Mouse (Mus musculus): Measurements from ENCODE around the gene Ctss. TPM values are rescaled to one million over a fixed set of nuclear protein-coding genes. Genes with fewer than 3 reads are reported as not detected.

Ctss gene
- polyA plus RNA-seq, 1 experiment from 2014 or later = 17.7 TPM

- DNase-seq (ENCODE audit: low spot score) (no peak), ATAC-seq (ENCODE audit: low FRiP score) (no peak)
- Histone ChIP-seq H3K4me3 (replicated peaks; ENCODE audit: low read length) (no peak overlapping the region), H3K27me3 (ENCODE audit: control insufficient read depth, insufficient read depth, low read length) (no peaks in the 10 kb centered on the region), H3K27ac (no peak overlapping the region), H3K9me3 (ENCODE audit: control insufficient read depth, low read length) (no peaks in the 10 kb centered on the region), H3K4me2 (replicated peaks) (no peak overlapping the region), H3K4me1 (replicated peaks; ENCODE audit: control insufficient read depth, insufficient read depth, low read length) (no peaks in the 10 kb centered on the region), H3K36me3 (replicated peaks; ENCODE audit: control insufficient read depth, insufficient read depth) (no peaks in the 10 kb centered on the region), H3K9ac (no peak overlapping the region)
- WGBS = 81% methylated on average over 7 of the region's 7 CpGs
Observed at GRCm38 (mm10) chr3:95542981-95543380, 16.4 kb downstream of the Ctss start.

- no peak overlapping the region for H3K9ac ChIP-seq
- no peaks in the 10 kb centered on the region for H3K9me3 ChIP-seq (ENCODE audit: control insufficient read depth, low read length)
- H3K27ac ChIP-seq = no peak overlapping the region
- no peak for ATAC-seq (ENCODE audit: low FRiP score)
- no peaks in the 10 kb centered on the region for H3K27me3 ChIP-seq (ENCODE audit: control insufficient read depth, insufficient read depth, low read length)
- WGBS = 44% methylated on average over 1 of the region's 1 CpGs
- no peak overlapping the region for H3K4me2 ChIP-seq (replicated peaks)
- no peak for DNase-seq (ENCODE audit: low spot score)
- H3K4me1 ChIP-seq (replicated peaks; ENCODE audit: control insufficient read depth, insufficient read depth, low read length) = no peaks in the 10 kb centered on the region
- no peaks in the 10 kb centered on the region for H3K36me3 ChIP-seq (replicated peaks; ENCODE audit: control insufficient read depth, insufficient read depth)
- H3K4me3 ChIP-seq (replicated peaks; ENCODE audit: low read length) = no peak overlapping the region
Observed at GRCm38 (mm10) chr3:95550176-95550575, 23.6 kb downstream of the Ctss start.

DNA sequence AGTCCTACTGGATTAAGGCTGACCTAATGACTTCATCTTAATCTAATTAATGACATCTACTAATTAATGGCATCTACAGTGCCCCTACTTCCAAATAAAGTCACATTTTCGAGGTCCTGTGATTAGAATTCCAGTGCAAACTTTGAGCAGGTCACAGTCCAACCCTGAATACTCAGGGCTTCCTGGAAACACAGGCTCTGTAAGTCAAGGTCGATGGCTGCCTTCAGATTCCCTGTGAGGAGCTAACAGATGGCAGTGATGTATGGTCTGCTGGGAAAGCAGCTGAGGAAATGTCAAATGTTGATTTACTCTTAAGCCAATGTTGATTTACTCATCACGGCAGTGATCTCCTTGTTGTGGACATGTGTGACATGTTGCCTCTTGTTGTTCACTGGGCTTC is 27.4 kb downstream of the Ctss start:
- no peak overlapping the region for H3K4me3 ChIP-seq (replicated peaks; ENCODE audit: low read length)
- H3K27ac ChIP-seq = no peak overlapping the region
- no peaks in the 10 kb centered on the region for H3K36me3 ChIP-seq (replicated peaks; ENCODE audit: control insufficient read depth, insufficient read depth)
- no peaks in the 10 kb centered on the region for H3K4me1 ChIP-seq (replicated peaks; ENCODE audit: control insufficient read depth, insufficient read depth, low read length)
- H3K27me3 ChIP-seq (ENCODE audit: control insufficient read depth, insufficient read depth, low read length) = no peaks in the 10 kb centered on the region
- no peak overlapping the region for H3K9ac ChIP-seq
- 71% methylated on average over 3 of the region's 3 CpGs for WGBS
- DNase-seq (ENCODE audit: low spot score) (no peak), ATAC-seq (ENCODE audit: low FRiP score) (no peak)
- H3K9me3 ChIP-seq (ENCODE audit: control insufficient read depth, low read length) = no peaks in the 10 kb centered on the region
- no peak overlapping the region for H3K4me2 ChIP-seq (replicated peaks)

GRCm38 (mm10) chr3:95559437-95559836 is 32.9 kb downstream of the Ctss start, which contains the start of gene Hormad1:
TSS of gene Hormad1 (plus strand) at chr3:95559677.
- WGBS = 92% methylated on average over 27 of the region's 27 CpGs
- H3K4me3 ChIP-seq (replicated peaks; ENCODE audit: low read length) = no peak within 1 kb of the TSS
- DNase-seq (ENCODE audit: low spot score) (no peak), ATAC-seq (ENCODE audit: low FRiP score) (no peak)
- H3K27ac ChIP-seq = no peak within 1 kb of the TSS
- H3K36me3 ChIP-seq (replicated peaks; ENCODE audit: control insufficient read depth, insufficient read depth) = no peaks in the 10 kb centered on the region
- H3K9me3 ChIP-seq (ENCODE audit: control insufficient read depth, low read length) = no peaks in the 10 kb centered on the region
- no peak within 1 kb of the TSS for H3K4me2 ChIP-seq (replicated peaks)
- H3K9ac ChIP-seq = no peak within 1 kb of the TSS
- no peaks in the 10 kb centered on the region for H3K27me3 ChIP-seq (ENCODE audit: control insufficient read depth, insufficient read depth, low read length)
- H3K4me1 ChIP-seq (replicated peaks; ENCODE audit: control insufficient read depth, insufficient read depth, low read length) = no peaks in the 10 kb centered on the region

DNA sequence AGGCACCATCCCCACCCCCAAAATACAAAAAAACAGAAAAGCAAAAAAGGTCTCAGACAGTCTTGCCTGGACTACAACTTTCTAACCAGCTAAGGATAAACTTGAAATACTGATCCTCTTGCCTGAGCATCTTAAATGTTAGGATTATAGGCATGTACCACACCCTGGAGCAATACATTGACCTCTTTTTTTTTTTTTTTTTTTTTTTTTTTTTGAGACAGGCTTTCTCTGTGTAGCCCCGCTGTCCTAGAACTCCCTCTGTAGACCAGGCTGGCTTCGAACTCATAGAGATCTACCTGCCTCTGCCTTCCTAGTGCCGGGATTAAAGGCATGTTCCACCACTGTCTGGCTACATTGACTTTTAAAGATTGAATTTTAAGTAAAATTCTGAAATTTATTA is 34.2 kb downstream of the Ctss start:
- Histone ChIP-seq H3K9ac (no peak overlapping the region), H3K36me3 (replicated peaks; ENCODE audit: control insufficient read depth, insufficient read depth) (no peaks in the 10 kb centered on the region), H3K4me3 (replicated peaks; ENCODE audit: low read length) (no peak overlapping the region), H3K27me3 (ENCODE audit: control insufficient read depth, insufficient read depth, low read length) (no peaks in the 10 kb centered on the region), H3K27ac (no peak overlapping the region), H3K4me1 (replicated peaks; ENCODE audit: control insufficient read depth, insufficient read depth, low read length) (no peaks in the 10 kb centered on the region), H3K9me3 (ENCODE audit: control insufficient read depth, low read length) (no peaks in the 10 kb centered on the region), H3K4me2 (replicated peaks) (no peak overlapping the region)
- 96% methylated on average over 3 of the region's 3 CpGs for WGBS
- ATAC-seq (ENCODE audit: low FRiP score) = no peak
- no peak for DNase-seq (ENCODE audit: low spot score)

DNA sequence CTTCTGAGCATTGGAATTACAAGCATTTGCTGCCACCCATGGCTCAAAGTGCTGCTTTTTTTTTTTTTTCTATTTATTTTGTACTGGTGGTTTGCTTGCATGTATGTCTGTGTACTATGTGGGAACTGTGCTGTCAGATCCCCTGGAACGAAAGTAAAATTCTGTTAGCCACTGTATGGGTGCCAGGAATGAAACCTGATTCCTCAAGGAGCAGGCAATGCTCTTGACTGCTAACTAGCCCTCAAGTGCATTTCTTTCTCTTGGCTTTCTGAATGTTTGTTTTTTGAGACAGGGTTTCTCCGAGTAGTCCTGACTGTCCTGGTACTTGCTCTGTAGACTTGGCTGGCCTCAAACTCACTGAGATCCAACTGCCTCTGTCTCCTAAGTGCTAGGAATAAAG is 35.2 kb downstream of the Ctss start:
- ATAC-seq (ENCODE audit: low FRiP score) (no peak), DNase-seq (ENCODE audit: low spot score) (no peak)
- H3K9ac ChIP-seq = no peak overlapping the region
- 75% methylated on average over 2 of the region's 2 CpGs for WGBS
- no peaks in the 10 kb centered on the region for H3K4me1 ChIP-seq (replicated peaks; ENCODE audit: control insufficient read depth, insufficient read depth, low read length)
- no peak overlapping the region for H3K4me2 ChIP-seq (replicated peaks)
- no peaks in the 10 kb centered on the region for H3K9me3 ChIP-seq (ENCODE audit: control insufficient read depth, low read length)
- no peaks in the 10 kb centered on the region for H3K36me3 ChIP-seq (replicated peaks; ENCODE audit: control insufficient read depth, insufficient read depth)
- no peaks in the 10 kb centered on the region for H3K27me3 ChIP-seq (ENCODE audit: control insufficient read depth, insufficient read depth, low read length)
- no peak overlapping the region for H3K27ac ChIP-seq
- no peak overlapping the region for H3K4me3 ChIP-seq (replicated peaks; ENCODE audit: low read length)

DNA sequence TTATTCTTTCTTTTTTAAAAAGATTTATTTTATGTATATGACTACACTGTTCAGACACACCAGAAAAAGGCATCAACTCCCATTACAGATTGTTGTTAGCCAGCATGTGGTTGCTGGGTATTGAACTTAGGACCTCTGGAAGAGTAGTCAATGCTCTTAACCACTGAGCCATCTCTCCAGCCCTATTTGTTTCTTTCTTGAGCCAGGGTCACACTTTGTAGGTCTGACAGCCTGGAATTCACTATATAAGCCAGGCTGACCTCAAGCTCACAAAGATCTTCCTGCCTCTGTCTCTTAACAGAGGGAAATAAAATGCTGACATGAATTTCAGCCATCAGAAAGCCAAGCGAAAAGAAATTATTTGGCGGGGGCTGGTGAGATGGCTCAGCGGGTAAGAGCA is 43.0 kb downstream of the Ctss start:
- no peaks in the 10 kb centered on the region for H3K36me3 ChIP-seq (replicated peaks; ENCODE audit: control insufficient read depth, insufficient read depth)

DNA sequence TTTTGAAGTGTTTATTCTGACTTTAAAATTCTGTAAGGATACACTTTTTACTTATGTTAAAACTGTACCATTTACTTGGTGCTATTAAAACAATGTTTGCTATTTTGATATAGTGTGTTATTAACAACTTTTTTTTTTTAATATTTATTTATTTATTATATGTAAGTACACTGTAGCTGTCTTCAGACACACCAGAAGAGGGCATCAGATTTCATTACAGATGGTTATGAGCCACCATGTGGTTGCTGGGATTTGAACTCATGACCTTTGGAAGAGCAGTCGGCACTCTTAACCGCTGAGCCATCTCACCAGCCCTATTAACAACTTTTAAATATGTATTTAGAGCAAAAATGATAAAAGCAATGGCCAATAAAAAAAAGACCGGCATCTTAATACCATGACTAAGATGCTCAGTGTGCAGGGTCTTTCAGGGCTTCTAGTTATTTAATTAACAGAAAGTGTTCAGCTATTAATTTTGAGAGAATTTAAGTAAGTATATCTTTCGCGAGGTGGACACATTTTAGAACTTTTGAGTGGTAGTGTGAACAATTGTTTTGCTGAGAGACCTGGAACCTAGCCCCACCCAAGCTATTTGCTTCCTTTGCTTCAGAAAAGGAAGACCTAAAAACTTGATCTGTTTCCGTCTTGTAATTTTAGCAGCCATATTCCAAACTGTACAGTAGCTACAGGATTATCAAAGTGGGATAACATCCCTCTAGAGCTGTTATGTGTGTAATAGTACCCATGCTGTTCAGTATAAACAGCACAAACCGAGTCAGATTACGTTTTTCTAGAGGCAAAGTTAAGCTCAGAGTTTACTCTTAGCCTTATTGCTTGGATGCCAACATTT is 61.4 kb downstream of the Ctss start:
- H3K27me3 ChIP-seq (ENCODE audit: control insufficient read depth, insufficient read depth, low read length) = no peaks in the 10 kb centered on the region
- H3K9me3 ChIP-seq (ENCODE audit: control insufficient read depth, low read length) = no peaks in the 10 kb centered on the region
- peaks cover 9% of the 10 kb centered on the region; the same call in 1 of the 2 replicates for H3K4me1 ChIP-seq (replicated peaks; ENCODE audit: control insufficient read depth, insufficient read depth, low read length)
- H3K4me2 ChIP-seq (replicated peaks) = peak overlapping the region; percentile 61
- 52% methylated on average over 8 of the region's 8 CpGs for WGBS
- H3K9ac ChIP-seq = peak overlapping the region; percentile 17; the same call in 1 of the 2 replicates
- ATAC-seq (ENCODE audit: low FRiP score) (no peak), DNase-seq (ENCODE audit: low spot score) (no peak)
- H3K27ac ChIP-seq = peak overlapping the region; percentile 62
- peaks cover 14% of the 10 kb centered on the region for H3K36me3 ChIP-seq (replicated peaks; ENCODE audit: control insufficient read depth, insufficient read depth)
- peak overlapping the region; percentile 26 for H3K4me3 ChIP-seq (replicated peaks; ENCODE audit: low read length)

More for the DNA sequence above, 43.0 kb downstream of the Ctss start:
- DNase-seq (ENCODE audit: low spot score) (no peak), ATAC-seq (ENCODE audit: low FRiP score) (no peak)
- 96% methylated on average over 3 of the region's 3 CpGs for whole genome bisulfite sequencing
- H3K9ac ChIP-seq = no peak overlapping the region
- no peaks in the 10 kb centered on the region for H3K9me3 ChIP-seq (ENCODE audit: control insufficient read depth, low read length)
- no peak overlapping the region for H3K4me2 ChIP-seq (replicated peaks)
- no peak overlapping the region for H3K4me3 ChIP-seq (replicated peaks; ENCODE audit: low read length)
- H3K27me3 ChIP-seq (ENCODE audit: control insufficient read depth, insufficient read depth, low read length) = no peaks in the 10 kb centered on the region
- H3K27ac ChIP-seq = no peak overlapping the region
- no peaks in the 10 kb centered on the region for H3K4me1 ChIP-seq (replicated peaks; ENCODE audit: control insufficient read depth, insufficient read depth, low read length)

DNA sequence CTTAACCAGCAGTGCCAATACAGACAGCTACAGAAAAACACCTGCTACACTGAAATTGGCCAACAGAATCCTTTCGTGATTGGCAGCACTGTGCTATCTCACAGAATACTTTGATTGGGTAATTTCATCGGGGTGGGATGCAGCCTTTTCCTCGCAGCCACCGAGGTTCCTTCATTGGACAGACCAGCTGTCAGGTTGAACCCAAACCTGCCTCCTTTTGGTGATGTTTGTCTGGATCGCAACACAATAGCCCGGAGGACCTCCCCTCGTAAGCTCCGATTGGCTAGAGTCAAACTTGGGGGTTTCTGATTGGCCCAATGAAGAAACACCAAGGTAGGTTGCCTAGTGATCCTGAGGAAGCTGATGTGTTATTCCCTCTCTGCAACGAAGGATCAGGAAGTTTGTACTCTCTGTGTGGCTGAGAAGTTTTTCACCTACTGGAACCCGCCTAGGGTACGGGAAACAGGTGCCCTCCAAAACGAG is 62.1 kb downstream of the Ctss start, which contains the start of gene Golph3l:
Golph3l (plus strand) TSS at position 331 of the 483 bp plus-strand sequence.
- Histone ChIP-seq H3K27ac (peak within 1 kb of the TSS; percentile 62), H3K9ac (peak within 1 kb of the TSS; percentile 63), H3K36me3 (replicated peaks; ENCODE audit: control insufficient read depth, insufficient read depth) (peaks cover 21% of the 10 kb centered on the region), H3K27me3 (ENCODE audit: control insufficient read depth, insufficient read depth, low read length) (no peaks in the 10 kb centered on the region), H3K4me3 (replicated peaks; ENCODE audit: low read length) (peak within 1 kb of the TSS; percentile 63), H3K9me3 (ENCODE audit: control insufficient read depth, low read length) (no peaks in the 10 kb centered on the region), H3K4me2 (replicated peaks) (peak within 1 kb of the TSS; percentile 88), H3K4me1 (replicated peaks; ENCODE audit: control insufficient read depth, insufficient read depth, low read length) (peaks cover 9% of the 10 kb centered on the region; the same call in 1 of the 2 replicates)
- peak; percentile 100 for ATAC-seq (ENCODE audit: low FRiP score)
- under 1% methylated on average over 12 of the region's 12 CpGs for WGBS
- DNase-seq (ENCODE audit: low spot score) = peak; percentile 98
